Mouse (Mus musculus) left cerebral cortex, postnatal 10 days (tissue): ENCODE data around the gene Naa50. TPM values are rescaled to one million over a fixed set of nuclear protein-coding genes. Genes with fewer than 3 reads are reported as not detected.

Experiments
- DNase-seq, 2 experiments: peaks; one replicate each; pipeline ENCODE4 v3.0.0; 2021 to 2022; ENCODE audit warnings: low spot score in 2 of 2, mixed read lengths in 1 of 2; ENCODE audit errors: extremely low spot score in 1 of 2
- intact Hi-C: fragments of 180-260 bp; cut with DNase I; formaldehyde crosslinking; loops from one replicate; pipeline ENCODE4 v1.15.1; 2025
- total RNA-seq, 2 experiments: library from RNA; stranded (reverse); gene quantifications; 2 replicates each; pipeline ENCODE4 v1.2.3; 2021

The Naa50 gene
- total RNA-seq = 10 to 100 TPM; 53.9 to 55.2 TPM

DNA sequence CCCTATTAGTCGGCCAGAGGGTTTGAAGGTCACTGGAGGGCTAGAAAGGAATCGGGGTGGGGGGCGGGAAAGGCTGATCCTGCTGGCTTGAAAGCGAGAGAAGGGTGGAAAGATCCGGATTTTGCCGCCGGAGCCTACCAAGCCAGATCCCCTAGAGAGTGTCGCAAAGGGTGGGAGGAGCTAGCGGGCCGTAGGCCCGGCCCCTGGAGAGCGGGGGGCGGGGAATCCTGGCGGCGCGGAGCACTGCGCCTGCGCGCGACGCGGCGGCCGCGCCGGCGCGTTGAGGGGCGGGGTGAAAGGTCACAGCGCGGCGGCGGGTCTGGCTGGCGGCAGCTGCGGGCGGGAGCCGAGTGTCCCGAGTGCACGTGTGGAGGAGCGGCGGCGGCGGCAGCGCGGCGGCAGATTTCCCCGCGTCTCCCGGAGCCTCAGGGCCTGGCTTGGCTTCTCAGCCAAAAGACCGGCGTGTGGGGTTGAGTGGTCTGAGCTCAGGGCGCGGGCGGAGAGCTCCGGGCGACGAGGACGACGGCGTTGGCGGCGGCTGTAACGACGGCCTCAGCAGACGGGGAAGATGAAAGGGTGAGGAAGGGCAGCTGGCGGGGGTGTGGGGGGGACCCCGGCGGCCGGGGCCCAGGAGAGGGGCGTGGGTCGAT is at the start of gene Naa50, which contains the start of gene Atp6v1a:
TSS of gene Naa50 (plus strand) at position 295 of the 650 bp plus-strand sequence.
TSS of gene Atp6v1a (minus strand) at position 170 of the 650 bp plus-strand sequence.
- intact Hi-C loops = no loop called here

DNA sequence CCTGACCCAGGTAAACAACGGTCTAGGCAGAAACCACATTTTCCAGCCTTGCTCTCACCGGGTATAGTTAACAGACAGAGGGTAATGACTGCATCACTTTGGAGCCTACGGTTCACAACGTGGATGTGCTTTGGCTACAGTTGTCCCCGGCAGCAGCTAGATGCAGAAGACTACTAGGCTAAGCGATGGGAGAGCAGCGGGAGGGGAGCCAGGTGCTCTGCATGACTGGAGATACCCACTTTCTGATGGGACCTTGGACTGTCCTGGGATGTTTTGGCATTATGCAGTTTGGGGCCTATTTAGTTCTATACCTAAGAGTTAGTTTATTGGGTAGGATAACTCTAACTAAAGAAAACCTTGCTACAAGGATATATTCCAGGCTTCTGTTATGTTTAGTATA is 40.3 kb upstream of the Naa50 start:
- intact Hi-C loops = no loop called here
- no peak for DNase-seq

More for the DNA sequence above, at the start of gene Naa50, which contains the start of gene Atp6v1a:
- peak; percentile 90 to 94 for DNase-seq

DNA sequence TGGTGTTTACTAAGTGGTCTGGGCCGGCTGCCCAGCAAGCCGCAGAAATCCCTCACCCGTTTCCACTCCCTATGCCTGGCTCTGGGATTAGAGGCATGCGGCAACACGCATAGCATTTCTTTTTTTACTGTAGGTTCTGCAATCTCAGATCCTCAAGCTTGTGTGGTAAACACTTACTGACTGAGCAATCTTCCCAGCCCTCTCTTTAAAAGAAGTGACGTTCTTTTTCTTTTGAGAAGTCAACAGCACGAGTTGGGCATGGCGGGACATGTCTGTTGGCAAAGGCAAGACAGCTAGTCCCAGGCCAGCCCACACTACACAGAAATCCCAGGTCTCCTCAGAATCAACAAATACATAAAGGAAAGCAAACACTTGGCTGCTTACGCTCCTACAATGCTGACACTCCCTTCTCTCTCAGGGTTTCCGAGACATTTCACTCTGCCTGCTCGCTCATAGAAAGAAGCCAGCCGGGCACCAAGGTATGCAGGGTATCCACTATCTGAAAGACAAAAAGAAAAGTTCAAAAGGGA is 38.4 kb upstream of the Naa50 start:
- no peak for DNase-seq
- intact Hi-C loops = no loop called here

DNA sequence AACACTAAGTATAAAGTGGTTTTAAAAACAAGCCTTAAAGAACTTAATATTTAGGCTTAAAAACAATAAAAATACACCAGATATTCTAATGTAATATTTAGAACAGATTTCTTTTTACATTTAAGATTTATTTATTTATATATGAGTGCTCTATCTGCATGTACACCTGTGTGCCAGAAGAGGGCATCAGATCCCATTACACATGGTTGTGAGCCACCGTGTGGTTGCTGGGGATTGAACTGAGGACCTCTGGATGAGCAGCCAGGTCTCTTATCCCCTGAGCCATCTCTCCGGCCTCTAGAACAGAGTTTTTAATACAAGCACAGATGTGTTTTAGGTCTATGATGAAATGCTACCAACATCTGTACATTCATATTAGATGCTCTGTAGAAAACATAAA is 36.7 kb upstream of the Naa50 start:
- intact Hi-C loops = no loop called here

DNA sequence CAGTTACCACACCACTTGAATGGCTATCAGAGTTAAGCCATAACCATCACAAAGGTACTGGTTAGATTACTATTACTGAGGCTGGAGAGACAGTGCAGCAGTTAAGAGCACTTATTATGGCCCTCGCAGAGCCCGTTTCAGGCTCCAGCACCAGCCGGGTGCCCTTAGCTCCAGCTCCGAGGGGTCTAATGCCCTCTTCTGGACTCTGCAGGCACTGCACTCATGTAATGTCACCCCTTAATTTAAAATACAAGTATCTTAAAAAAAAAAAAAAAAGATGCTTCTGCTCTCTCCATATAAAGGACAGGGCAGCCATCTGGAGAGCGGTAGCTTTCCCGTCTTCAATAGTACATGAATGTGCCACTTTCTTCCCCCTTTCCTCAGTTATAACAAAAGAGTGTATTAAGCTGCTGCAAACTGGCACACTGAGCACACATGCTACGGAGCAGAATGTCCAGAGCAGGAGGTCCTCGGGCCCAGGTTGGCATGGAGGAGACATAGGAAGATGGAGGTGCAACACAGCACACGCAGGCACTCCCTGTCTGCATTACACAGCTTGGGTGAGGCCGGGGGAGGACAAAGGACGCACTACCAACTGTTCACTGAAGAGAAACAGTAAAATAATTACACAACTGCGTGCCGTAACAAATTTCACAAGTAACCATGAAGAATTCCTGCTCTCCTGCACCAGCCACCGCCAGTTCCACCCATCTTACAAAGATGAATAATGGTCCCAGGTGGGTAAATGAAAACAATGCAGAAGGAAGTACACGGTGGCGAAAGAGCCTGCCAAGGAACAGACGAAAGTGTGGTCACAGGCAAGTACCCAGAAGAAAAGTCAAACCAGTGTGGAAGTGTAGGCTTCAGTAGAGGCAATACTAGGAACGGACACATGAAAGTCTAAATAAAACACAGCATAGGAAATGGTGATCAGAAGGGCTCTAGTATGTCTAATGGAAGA is 35.5 kb upstream of the Naa50 start:
- intact Hi-C loops = no loop called here

More for the DNA sequence above, 36.7 kb upstream of the Naa50 start:
- DNase-seq = no peak

DNA sequence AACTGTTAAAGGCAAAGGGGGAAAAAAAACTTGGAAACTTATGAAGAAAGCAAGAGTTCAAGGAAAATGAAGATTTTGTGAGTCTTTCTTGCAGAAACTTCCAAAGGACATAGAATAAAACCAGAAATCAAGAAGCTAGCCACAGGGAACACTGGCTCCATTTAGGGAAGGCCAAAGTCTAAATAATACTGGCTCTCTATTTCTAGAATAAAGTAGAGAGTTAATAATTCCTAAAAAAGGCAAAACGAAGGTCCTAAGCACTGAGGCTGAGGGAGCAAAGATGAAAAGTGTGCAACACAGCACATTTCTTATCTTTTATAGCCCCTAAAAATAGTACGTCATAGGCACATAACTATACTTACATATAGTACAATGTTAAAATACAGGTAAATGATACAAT is 34.4 kb upstream of the Naa50 start:
- intact Hi-C loops = no loop called here
- no peak for DNase-seq

More for the DNA sequence above, 35.5 kb upstream of the Naa50 start:
- no peak for DNase-seq

DNA sequence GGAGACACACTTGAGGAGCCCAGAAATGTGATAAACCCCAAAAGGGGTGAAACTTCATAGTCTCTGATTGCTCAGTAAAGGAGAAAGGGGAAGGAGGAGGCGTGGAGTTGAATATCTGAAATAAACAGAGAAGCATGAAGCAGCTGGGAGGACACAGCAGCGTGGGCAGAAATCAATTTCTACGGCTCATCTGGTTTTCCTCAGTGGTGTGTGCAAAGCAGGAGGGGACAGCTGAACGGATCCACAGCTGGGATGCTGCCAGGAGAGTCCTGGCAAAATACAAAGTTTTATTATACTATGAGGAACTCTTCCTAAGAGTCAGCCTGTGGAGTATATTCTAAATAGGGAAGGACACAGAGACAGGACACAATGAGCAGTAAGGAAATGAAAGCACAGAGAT is 30.6 kb upstream of the Naa50 start:
- DNase-seq = no peak
- intact Hi-C loops = no loop called here

DNA sequence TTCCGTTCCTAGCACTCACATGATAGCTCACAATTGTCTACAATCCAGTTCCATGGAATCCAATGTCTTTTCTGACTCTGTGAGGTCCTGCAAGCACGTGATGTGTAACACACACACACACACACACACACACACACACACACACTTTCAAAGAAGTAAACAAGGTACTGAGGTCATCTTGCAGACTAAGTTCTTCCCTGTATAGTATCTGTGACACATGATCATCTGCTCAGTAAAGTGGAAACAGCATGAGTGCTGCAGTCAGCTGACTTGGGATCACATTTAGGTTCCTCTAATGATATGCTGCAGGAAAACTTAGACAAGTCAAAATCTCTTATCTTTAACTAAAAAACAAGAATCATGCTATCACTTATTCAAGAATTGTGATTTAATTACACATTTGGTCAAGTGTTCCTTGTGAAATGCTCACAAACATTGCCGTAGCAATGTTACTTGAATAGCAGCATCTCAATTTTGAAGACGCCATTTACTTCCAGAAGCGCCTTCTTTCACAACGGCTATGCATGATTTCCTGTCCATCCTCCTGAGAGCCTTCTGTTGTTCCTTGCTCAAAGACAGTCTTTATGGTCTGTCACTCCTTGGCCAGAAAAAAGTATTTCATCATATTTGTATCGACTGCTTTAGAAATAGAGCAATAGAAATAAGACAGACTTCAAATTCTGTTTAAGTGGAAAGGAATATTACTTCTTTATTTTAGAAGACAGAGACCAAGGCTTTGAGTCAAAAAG is 19.7 kb upstream of the Naa50 start:
- DNase-seq = no peak
- intact Hi-C loops = no loop called here

DNA sequence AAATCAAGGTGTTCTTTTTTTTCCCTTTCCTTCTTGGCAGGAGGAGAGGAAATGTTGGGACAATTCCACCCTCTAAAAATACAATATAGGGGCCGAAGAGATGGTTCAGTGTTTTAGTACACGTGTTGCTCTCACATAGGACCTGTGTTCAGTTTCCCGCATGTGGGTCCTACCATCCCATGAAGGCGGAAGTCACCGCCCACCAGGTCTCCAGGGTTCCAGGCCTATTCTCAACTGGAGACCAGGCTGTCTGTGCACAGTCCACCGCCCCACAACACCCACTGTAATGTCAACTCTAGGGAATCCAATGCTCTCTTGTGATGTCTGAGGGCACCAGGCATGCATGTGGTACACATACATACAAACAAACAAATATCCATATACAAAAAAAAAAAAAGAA is 17.5 kb upstream of the Naa50 start:
- no peak for DNase-seq
- intact Hi-C loops = no loop called here

DNA sequence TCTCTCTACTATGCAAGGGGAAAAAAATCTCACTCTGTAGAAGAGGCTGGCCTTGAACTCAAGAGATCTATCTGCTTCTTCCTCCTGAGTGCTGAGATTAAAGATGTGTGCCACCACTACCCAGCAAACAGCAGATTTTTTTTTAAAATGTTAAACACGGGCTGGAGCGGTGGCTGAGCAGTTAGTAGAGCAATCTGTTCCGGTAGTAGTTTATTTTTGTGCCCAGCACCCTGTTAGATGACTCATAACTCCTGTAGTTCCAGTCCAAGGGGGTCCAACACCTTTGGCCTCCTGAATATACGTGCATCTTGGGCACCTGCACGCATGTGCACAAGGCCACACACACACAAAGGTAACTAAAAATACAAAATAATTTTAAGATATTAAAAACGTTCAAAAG is 17.1 kb upstream of the Naa50 start:
- DNase-seq = no peak
- intact Hi-C loops = no loop called here

DNA sequence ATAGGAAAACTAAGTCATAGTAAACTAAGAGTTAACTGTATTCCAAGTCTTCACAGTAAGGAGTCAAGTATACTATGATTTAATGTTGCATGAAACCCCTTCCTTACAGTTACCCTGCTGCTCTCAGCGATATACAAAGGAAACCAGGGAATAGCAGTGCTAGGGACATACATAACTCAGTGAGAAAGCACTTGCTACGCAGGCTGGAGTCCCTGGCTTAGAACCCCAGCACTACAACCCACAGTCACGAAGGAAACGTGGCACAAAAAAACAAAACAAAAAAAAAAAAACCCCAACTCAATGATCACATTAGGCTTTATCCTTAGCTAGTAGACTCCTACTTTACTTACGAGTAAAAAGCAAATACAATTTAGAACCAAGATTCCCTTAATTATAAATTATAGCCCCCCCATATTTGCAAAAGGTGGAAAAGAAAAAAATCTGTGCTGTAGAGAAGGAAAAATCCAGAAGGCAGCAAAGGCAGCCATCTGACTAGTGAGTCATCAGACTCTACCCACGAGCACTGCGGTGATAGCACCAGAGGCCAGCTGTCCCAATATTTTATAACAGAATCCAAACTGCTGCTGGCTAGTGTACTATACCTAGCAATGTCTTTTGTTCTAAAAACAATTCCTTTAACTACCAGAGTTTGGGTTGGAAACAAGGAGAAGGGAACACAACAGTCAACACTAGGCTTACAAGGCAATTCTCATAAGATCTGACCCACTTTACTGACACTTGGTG is 16.5 kb upstream of the Naa50 start:
- intact Hi-C loops = no loop called here
- no peak for DNase-seq

DNA sequence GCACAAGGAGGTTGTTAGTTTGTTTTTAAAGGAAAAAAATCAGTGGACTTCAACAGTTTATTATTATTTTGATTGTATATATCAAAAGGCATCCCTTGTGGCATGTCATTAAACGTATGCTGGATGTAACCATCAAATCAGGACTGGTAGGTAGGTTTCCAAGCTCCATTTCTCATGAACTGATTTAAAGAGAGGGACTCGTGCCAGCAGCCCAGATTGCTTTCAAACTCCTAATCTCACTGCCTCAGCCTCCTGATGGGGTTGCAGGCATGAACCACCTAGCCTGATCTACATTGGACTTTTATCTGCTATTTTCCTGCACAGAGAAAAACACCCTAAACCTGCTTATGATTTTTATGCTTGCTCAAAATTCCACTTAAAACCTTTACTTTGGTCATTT is 15.8 kb upstream of the Naa50 start:
- no peak for DNase-seq

DNA sequence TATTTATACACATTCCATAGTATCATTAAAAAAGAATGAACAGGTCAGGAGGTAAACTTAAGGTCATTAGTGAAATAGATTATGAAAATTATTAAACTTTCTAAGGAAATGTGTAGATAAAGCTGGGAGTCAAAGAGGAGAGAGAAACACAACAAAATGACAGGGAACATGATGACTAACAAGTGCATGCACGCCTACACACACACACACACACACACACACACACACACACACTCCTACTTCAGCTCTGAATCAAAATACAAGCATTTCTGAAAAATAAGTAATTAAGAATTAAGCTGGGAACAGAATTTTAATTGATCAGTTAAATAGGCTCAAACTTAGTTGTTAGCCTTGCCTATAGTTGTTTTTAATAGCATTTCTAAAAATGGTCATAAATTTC is 14.9 kb upstream of the Naa50 start:
- intact Hi-C loops = no loop called here
- DNase-seq = no peak

More for the DNA sequence above, 15.8 kb upstream of the Naa50 start:
- intact Hi-C loops = no loop called here

DNA sequence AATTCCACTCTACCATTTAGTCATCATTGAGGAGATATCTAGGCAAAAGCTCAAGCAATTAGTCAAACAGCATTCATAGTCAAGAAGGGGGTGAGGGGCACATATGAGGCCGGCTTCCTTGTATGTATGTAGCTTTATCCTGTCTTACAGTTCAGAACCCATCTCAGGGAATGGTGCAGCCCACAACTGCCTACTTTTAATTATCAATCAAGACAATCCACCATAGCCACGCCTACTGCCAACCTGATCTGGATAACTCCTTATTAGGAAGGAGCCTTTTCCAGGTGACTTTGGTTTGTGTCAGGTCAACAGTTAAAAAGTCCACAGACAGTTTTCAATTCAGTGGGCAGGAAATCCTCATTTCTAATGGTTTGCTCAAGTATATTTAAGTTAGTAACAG is 14.2 kb upstream of the Naa50 start:
- DNase-seq = no peak
- intact Hi-C loops = no loop called here

DNA sequence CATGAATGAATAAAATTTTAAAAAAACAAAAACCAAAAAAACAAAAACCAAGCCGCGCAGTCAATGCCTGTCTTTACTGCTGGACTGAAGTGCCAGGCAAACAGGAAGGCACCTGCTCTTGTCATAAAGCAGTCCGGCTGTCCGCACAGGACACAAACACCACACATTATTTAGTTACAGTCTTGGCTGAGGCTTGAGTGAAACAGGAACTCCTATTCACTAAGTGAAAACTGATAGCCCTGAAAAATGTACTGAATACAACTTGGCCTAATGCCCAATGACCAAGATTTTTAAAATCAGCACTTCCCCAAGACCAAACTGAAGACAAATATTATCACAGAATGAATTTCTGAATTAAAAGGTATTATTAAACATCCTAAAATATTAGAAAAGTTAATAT is 13.2 kb upstream of the Naa50 start:
- no peak for DNase-seq
- intact Hi-C loops = no loop called here

DNA sequence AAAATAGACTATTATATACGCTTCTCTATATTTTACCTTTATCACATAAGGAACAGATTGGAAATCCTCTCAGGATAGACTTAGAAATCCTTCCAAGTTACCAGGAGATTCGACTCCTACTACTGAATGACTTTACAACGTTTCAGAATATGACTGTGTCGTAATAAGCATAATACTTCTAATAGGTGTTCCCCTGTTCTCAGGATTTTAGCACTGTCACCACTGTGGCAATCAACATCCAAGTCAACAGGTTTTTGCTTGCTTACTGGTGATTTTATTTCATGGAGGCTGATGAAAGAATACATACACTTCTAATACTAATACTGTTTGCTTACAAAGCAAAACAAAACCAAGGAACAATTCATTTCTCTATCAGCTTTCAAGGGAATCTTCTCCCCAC is 7.3 kb upstream of the Naa50 start:
- DNase-seq = no peak
- intact Hi-C loops = no loop called here

DNA sequence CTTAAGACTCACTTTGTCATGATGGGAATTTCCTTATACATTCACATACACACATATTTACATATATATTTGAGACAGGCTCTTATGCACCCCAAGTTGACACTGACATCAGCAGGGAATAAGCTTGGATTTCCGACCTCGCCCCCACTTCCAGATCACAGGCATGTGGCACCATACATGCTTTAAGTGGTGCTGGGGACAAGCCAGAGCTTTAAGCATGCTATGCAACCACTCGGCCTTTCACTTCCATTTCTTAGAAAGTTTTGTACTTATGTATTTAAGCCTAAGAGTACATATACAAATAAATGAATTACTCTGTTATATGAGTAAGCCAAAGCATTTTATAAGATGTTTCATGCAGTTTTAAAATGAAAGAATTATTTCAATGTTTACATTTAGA is 6.4 kb upstream of the Naa50 start:
- intact Hi-C loops = no loop called here
- DNase-seq = no peak

DNA sequence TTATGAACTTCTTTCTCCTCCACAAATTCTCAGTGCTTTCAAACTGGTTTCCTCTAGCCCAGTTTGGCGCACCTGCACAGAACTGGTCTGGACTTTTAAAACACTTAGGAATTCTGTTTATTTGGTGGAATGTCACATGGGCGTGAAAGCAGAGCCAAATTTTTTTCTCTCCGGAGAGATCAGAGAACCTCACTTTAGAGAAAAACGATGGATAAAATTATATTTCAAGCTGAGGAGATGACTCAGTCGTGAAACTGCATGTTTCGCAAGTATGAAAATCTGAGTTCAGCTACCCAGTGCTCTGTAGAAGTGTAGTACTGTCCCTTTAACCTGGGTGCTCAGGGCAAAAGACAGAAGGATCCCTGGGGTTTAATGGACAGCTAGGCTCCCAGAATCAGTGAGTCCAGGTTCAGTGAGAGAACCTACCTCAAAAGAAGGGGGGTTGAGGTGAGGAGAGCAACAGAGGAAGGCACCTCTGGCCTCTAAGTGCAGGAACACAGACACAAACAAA is 3.1 kb upstream of the Naa50 start:
- intact Hi-C loops = no loop called here
- no peak for DNase-seq
